Mouse (Mus musculus) midbrain, embryonic 10.5 days (tissue): ENCODE measurements around the gene Cntnap2. TPM values are rescaled to one million over a fixed set of nuclear protein-coding genes. Genes with fewer than 3 reads are reported as not detected.
"Not testable (repeated sequence)": the region's sequence is repeated elsewhere in the genome, so short reads cannot be mapped to it uniquely, and the experiment has no call there.

Source experiments
- DNase-seq: peaks from one replicate; pipeline ENCODE4 v3.0.0-alpha.2; 2017; ENCODE audit warnings: low spot score
- H3K27ac ChIP-seq: fragments of 300-500 bp; sonication (generic); replicated peaks from 2 replicates; pipeline ENCODE4 v1.5.1; 2016; ENCODE audit warnings: mild to moderate bottlenecking
- H3K27me3 ChIP-seq: fragments of 300-500 bp; sonication (generic); 2 replicates; pipeline ENCODE4 v1.6.1; 2016; ENCODE audit warnings: low read depth, mild to moderate bottlenecking; ENCODE audit not compliant: poor library complexity, severe bottlenecking
- H3K36me3 ChIP-seq: fragments of 300-500 bp; sonication (generic); 2 replicates; pipeline ENCODE4 v1.6.1; 2016; ENCODE audit warnings: mild to moderate bottlenecking, moderate library complexity
- H3K4me1 ChIP-seq: fragments of 300-500 bp; sonication (generic); 2 replicates; pipeline ENCODE4 v1.6.1; 2016
- H3K4me3 ChIP-seq: fragments of 300-500 bp; sonication (generic); 2 replicates; pipeline ENCODE4 v1.5.1; 2016; ENCODE audit warnings: mild to moderate bottlenecking, moderate library complexity
- H3K9me3 ChIP-seq: fragments of 300-500 bp; sonication (generic); replicated peaks from 2 replicates; pipeline ENCODE4 v1.6.1; 2016; ENCODE audit warnings: mild to moderate bottlenecking
- WGBS: fragments of 180-500 bp; shearing (Covaris S2); methylation state at CpG from one replicate; pipeline ENCODE4 v1.1.7; 2016; 5-methylcytosine and 5-hydroxymethylcytosine counted together
- polyA plus RNA-seq: library from polyadenylated mRNA; unstranded; fragments of >200 nt; fragmentation: Nextera tagmentation; extraction: Ambion mirVana; gene quantifications from 2 replicates; pipeline ENCODE4 v1.2.1, GENCODE M21; 2016

Cntnap2 gene
- polyA plus RNA-seq, 1 experiment from 2014 or later, result 23.2 TPM

DNA sequence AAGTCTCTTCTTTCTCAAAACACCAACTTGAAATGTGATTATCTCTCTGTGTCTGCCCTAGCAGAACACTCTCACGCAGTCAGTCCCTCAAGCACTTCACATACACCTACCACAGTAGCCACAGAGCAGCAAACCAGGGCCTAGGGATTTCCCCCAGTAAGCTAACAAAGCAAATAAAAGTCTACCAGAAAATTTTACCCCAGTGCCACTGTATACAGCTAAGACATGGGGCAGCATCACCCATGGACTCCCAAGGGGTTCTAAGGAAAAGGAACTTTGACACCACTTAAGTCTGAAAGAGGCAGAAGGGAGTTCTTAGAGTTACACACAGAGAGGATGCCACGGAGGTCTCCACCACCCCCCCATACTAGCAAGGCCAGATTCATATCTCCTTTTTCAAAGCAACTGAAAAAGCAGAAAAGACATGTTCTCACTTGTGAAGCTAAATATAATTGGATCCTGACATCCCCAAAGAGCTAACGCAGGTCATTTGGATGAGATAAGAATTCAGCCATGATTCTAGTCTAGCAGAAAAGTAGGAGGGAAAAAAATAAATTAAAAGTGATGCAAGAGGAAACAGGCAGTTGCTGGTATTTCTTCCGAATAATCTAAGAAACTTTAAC is 1967.0 kb downstream of the Cntnap2 start:
- Histone ChIP-seq H3K9me3 (no peaks in the 10 kb centered on the region), H3K4me1 (no peaks in the 10 kb centered on the region), H3K36me3 (no peaks in the 10 kb centered on the region), H3K4me3 (no peak overlapping the region), H3K27me3 (no peaks in the 10 kb centered on the region), H3K27ac (no peak overlapping the region)
- 84% methylated on average over 4 of the region's 4 CpGs for WGBS
- no peak for DNase-seq

DNA sequence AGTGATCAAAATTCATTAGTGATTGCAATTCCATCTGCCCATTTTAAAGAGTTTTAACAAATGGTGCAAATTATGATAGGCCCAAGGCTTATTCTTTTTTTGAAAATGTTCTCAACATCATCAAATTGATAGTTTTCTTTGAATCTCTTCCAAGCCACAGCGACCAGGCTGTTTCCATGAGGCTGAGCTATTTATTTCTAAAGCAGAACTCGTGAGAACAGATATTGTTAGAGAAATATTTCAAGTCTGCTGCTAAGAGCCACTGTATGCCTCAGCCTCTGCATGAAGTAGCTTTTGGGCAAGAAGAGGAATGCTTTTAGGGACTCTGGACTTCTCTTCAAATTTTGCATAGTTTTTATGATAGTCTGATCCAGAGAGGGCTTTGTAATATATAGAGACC is 1972.2 kb downstream of the Cntnap2 start:
- no peak for DNase-seq
- no peaks in the 10 kb centered on the region for H3K27me3 ChIP-seq
- no peaks in the 10 kb centered on the region for H3K4me1 ChIP-seq
- 85% methylated on average over 2 of the region's 2 CpGs for WGBS
- H3K4me3 ChIP-seq, result no peak overlapping the region
- H3K36me3 ChIP-seq, result no peaks in the 10 kb centered on the region
- H3K9me3 ChIP-seq, result no peaks in the 10 kb centered on the region
- H3K27ac ChIP-seq, result no peak overlapping the region

DNA sequence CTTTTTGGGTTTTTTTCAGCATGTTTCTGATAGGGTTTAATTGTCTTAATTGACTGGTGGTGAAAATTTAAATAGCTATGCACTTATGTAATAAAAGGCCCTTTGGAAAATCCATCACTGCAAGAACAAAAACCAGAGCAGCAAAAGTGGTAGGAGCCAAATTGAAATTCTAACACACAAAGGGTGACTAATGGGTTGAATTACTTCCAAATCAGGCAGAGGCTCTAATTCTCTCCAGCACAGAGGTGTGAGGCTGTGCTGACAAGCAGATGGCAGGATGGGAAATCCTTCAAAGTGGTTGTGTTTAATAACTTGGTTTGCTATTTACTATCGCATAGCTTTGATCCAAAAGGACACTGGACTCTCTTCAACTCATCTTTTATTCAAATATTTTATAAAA is 1983.4 kb downstream of the Cntnap2 start:
- no peak overlapping the region for H3K27ac ChIP-seq
- peaks cover 20% of the 10 kb centered on the region for H3K27me3 ChIP-seq
- H3K36me3 ChIP-seq, result no peaks in the 10 kb centered on the region
- H3K4me3 ChIP-seq, result no peak overlapping the region
- DNase-seq, result no peak
- H3K9me3 ChIP-seq, result no peaks in the 10 kb centered on the region
- 86% methylated on average over 1 of the region's 1 CpGs for WGBS
- H3K4me1 ChIP-seq, result peaks cover 5% of the 10 kb centered on the region

DNA sequence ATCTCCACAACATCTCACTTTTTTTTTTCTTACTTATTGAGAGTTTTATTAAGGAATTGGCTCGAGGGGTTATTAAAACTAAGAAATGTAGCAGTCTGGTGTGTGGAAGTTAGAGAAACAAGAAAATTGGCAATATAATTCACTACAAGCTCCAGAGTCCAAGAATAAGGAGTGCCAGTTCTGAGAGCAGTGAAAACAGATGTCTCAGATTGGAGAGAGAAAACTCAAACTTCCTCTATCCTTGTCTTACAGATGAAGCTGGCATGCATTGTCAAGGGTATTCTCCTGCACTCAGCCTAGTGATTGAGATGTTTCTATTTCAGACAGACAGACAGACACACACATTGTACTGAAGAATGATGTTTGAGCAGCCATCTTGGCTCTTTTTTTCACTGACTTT is 1984.4 kb downstream of the Cntnap2 start:
- Histone ChIP-seq H3K9me3 (no peaks in the 10 kb centered on the region), H3K27me3 (peaks cover 20% of the 10 kb centered on the region), H3K4me1 (peaks cover 5% of the 10 kb centered on the region), H3K27ac (no peak overlapping the region), H3K36me3 (no peaks in the 10 kb centered on the region), H3K4me3 (no peak overlapping the region)
- no peak for DNase-seq
- WGBS, result 80% methylated on average over 1 of the region's 1 CpGs

DNA sequence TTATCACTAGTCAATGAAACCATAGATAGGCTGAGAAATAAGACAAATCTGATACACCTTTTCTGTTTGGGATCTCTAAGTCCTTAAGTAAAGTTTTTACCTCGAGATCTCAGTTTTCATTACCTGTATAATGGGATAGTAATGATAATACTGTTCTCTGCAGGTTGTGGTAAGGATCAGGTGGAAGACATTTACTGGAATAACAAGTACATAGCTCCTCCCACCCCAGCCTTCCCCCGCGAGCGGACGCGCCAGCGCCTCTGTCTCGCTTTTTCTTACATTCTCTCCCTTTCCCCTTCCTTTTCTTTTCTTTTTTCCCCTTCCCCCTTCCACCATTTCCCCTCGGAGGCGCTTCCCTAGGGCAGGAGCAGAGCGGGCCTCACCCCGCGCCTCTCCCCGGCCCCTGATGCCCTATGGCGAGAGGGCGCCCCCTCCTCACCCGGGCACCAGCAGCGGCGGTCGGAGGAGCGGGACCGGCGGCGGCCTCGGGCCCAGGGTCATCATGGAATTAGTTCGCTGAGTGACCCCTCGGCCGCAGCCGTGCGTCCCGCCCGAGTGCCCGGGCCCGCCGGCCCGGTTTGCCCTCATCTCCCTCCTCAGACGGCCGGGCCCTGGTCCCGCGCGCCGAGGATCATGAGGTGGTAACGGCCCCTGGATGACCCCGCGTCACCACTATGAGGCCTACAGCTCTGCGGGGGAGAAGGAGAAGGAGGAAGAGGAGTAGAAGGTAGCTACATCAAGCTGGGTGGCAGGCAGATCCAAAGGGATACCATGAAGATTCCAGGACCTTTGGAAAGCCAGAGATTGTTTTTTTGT is 1985.4 kb downstream of the Cntnap2 start:
- Histone ChIP-seq H3K27me3 (peaks cover 20% of the 10 kb centered on the region), H3K27ac (peak overlapping the region; percentile 77), H3K4me1 (peaks cover 5% of the 10 kb centered on the region), H3K9me3 (no peaks in the 10 kb centered on the region), H3K4me3 (peak overlapping the region; percentile 60), H3K36me3 (no peaks in the 10 kb centered on the region)
- WGBS, result 3% methylated on average over 46 of the region's 46 CpGs
- DNase-seq, result peak; percentile 39

DNA sequence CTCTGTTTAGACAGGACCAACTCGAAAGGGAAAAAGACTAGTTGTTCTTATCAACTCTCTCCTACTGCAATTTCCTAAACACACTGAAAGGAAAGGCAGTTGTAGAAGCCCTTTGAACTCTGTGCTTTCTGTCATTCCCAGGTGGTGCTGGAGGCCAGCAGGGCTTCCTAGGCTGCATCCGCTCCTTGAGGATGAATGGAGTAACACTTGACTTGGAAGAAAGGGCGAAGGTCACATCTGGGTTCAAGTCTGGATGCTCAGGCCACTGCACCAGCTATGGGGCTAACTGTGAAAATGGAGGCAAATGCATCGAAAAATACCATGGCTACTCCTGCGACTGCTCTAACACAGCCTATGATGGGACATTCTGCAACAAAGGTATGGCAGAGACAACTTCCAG is 1989.9 kb downstream of the Cntnap2 start:
- peak; percentile 15 for DNase-seq
- H3K9me3 ChIP-seq, result no peaks in the 10 kb centered on the region
- peaks cover 20% of the 10 kb centered on the region for H3K27me3 ChIP-seq
- H3K27ac ChIP-seq, result no peak overlapping the region
- H3K4me3 ChIP-seq, result no peak overlapping the region
- peaks cover 5% of the 10 kb centered on the region for H3K4me1 ChIP-seq
- WGBS, result 80% methylated on average over 5 of the region's 5 CpGs
- no peaks in the 10 kb centered on the region for H3K36me3 ChIP-seq

DNA sequence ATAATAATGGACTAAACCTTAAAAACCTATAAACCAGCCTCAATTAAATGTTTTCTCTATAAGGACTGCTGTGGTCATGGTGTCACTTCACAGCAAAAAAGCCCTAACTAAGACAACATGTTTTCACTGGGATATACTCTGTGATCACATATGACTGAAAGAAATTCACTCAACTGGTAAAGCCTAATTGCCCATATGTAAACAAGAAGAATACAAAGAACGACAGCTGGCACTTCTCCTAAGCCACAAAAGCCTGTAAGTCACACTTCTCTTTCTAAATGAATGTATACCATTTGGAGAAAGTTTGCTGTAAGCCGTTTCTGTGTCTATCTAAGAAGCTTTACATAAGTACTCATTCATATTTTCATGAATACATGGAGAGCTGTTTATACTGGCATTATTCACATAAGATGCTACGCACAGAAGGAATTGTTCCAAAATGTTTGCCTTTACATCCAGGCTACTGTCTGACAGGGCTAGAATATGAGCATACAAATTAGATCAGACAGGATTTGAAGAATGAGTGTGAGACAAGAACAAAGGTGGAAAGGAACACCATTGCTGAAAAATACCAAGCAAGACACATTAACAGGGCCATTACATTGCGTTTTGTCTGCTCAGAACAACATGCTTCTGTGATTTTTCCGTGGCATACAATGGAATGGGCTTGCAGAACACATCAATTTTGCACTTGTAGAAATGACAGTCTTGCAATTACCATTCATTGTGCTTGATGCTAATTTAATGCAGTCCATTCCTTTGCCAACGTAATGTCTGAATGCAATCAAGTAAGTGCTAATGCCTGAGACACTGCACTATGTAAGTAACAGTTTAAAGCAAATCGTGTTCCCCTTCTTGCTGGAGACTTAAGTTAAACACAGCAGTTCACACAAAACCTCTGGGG is 1991.4 kb downstream of the Cntnap2 start:
- Histone ChIP-seq H3K9me3 (no peaks in the 10 kb centered on the region), H3K27me3 (peaks cover 5% of the 10 kb centered on the region), H3K4me1 (no peaks in the 10 kb centered on the region; the same call in 1 of the 2 replicates), H3K4me3 (no peak overlapping the region), H3K36me3 (no peaks in the 10 kb centered on the region), H3K27ac (no peak overlapping the region)
- WGBS, result 73% methylated on average over 7 of the region's 7 CpGs
- no peak for DNase-seq

DNA sequence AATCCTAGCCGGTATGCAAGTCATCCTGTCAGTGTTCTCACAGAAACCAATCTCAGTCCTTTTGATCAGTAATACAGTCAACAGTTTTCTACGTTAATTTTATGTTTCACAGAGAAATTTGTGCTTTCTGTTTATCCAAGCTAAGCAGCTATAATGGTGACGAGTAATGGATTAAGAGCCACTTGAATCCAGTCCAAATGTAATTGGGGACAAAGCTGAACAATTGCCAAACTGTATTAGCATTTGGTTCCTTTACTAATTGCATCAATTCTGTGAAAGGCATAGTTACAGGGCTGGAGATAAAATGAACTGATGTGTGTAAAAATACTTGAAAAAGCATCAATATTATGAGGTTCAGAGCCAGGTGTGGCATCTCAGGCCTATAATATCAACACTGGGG is 2002.2 kb downstream of the Cntnap2 start:
- Histone ChIP-seq H3K36me3 (no peaks in the 10 kb centered on the region), H3K27me3 (no peaks in the 10 kb centered on the region), H3K27ac (no peak overlapping the region), H3K4me3 (no peak overlapping the region), H3K9me3 (no peaks in the 10 kb centered on the region), H3K4me1 (no peaks in the 10 kb centered on the region)
- DNase-seq, result no peak
- 92% methylated on average over 3 of the region's 3 CpGs for WGBS

DNA sequence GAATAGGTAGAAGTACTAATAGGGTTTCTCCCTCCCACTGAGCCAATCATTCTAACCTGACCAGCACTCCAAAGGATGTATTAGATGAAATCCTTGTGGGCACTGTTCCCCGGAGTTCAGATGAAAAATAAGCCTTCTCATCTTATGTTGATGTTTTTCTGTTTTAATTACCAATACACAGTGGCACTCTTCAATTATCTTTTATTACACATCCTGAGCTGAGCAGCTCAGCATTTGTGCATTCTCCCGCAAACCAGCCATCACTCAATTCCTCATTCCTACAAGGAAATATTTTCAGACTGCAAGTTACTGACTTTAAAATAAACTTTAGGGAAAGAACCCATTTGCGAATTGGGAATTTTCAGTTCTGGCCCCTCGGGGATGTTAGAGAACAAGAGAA is 2030.8 kb downstream of the Cntnap2 start:
- Histone ChIP-seq H3K27ac (no peak overlapping the region), H3K36me3 (no peaks in the 10 kb centered on the region), H3K27me3 (no peaks in the 10 kb centered on the region), H3K4me3 (no peak overlapping the region), H3K9me3 (no peaks in the 10 kb centered on the region), H3K4me1 (no peaks in the 10 kb centered on the region)
- no peak for DNase-seq
- WGBS, result 85% methylated on average over 4 of the region's 4 CpGs

DNA sequence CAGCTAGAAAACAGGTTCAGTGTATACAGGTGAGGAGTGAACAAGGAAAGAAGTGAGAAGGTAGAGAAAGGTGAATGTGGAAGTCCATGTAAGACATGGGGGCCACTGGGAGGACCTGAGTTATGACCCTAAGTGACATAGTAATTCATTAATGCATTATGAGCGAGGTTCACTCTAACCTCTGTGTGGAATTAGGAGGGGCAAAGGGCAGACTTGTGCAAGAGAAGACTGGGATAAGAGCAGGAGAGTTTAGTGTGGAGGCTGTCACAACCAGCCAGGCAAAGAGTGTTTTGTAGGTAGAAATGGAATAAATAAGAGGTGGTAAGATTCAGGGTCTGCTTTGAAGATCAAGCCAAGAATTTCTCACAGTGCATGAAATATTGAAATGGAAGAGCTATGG is 2045.8 kb downstream of the Cntnap2 start:
- WGBS, result 76% methylated on average over 1 of the region's 1 CpGs

DNA sequence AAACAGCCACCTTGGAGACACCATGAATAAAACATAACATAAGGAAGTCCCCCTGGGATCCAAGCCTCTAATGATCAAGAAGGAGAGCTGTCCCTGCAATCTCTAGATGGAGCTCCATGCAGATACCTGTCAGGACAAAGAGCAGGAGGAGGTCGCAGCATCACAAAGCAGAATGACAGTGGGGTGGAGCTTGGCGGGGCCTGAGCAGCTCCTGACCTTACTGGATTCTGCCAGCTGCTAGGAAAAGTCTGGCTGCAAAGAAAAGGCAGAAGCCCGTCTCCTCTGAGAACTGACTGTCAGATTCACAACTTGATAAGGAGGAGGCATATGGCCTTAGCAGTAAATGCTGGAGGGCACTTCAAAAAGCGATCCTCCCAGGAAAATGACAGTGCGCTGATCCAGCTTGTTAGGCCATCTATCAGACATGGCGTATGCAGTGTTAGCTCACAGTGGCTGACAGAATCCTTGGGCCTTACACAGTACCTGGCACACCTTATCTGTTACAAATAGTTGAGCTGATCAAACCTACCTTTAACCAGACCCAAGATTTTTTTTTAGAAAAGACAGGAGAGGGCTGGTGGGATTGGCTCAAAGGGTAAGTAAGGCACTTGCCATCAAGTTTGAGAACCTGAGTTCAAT is 2050.5 kb downstream of the Cntnap2 start:
- H3K27me3 ChIP-seq, result no peaks in the 10 kb centered on the region
- no peaks in the 10 kb centered on the region for H3K9me3 ChIP-seq
- no peak overlapping the region for H3K27ac ChIP-seq
- H3K4me3 ChIP-seq, result no peak overlapping the region
- H3K4me1 ChIP-seq, result no peaks in the 10 kb centered on the region; the same call in 1 of the 2 replicates
- H3K36me3 ChIP-seq, result no peaks in the 10 kb centered on the region
- WGBS, result 44% methylated on average over 6 of the region's 6 CpGs
- DNase-seq, result no peak

More for the DNA sequence above, 2045.8 kb downstream of the Cntnap2 start:
- H3K27me3 ChIP-seq, result no peaks in the 10 kb centered on the region
- no peak overlapping the region for H3K4me3 ChIP-seq
- H3K4me1 ChIP-seq, result no peaks in the 10 kb centered on the region; the same call in 1 of the 2 replicates
- no peak for DNase-seq
- no peak overlapping the region for H3K27ac ChIP-seq
- no peaks in the 10 kb centered on the region for H3K36me3 ChIP-seq
- no peaks in the 10 kb centered on the region for H3K9me3 ChIP-seq

DNA sequence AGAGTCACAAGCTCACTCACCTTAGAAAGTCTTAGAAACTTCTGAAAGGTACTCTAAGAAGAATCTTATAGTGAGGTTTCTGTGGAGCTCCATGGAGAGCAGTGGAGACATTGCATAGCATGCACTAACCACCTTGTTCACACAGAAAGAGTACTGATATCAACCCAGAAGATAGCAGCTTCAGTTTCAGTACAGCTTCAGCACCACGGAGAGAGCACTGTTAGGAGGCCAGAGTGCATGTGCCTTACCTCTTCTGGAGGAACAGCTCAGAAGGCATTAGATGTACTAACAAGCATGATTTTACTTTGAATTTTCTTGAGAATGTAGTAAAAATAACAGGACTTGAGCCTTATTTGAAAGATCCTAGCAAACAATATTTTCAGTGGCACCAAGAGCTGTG is 2074.9 kb downstream of the Cntnap2 start:
- H3K27me3 ChIP-seq, H3K9me3 ChIP-seq, H3K36me3 ChIP-seq, H3K4me1 ChIP-seq, H3K4me3 ChIP-seq, DNase-seq, H3K27ac ChIP-seq: not testable (repeated sequence)
- no CpG with 5 or more reads among the region's 1 CpGs for WGBS
